Mouse (Mus musculus): ENCODE results near the gene Alox12e. TPM values are rescaled to one million over a fixed set of nuclear protein-coding genes. Genes with fewer than 3 reads are reported as not detected.
A peak's percentile ranks its signal among the peaks of the same experiment; 100 is the strongest.
"Not testable (repeated sequence)": the region's sequence is repeated elsewhere in the genome, so short reads cannot be mapped to it uniquely, and the experiment has no call there.

The Alox12e gene
- not detected in 2 replicates for polyA plus RNA-seq (2014; fragmentation: Nextera tagmentation; extraction: Ambion mirVana)

- Histone ChIP-seq H3K9ac (ENCODE audit: low read length) (no peak within 1 kb of the TSS), H3K4me3 (ENCODE audit: control insufficient read depth in 1 of 2, insufficient read depth in 1 of 2, low read depth in 1 of 2, low read length in 2 of 2) (peak within 1 kb of the TSS; percentile 8 to 12; a peak in 2 of 4 replicates), H3K9me3 (ENCODE audit: control insufficient read depth, low read length) (no peaks in the 10 kb centered on the region), H3K4me2 (ENCODE audit: low read length) (peak within 1 kb of the TSS; percentile 13), H3K36me3 (ENCODE audit: control insufficient read depth, insufficient read depth, low read length) (no peaks in the 10 kb centered on the region), H3K27ac (replicated peaks in 1 of 2; ENCODE audit: control insufficient read depth in 1 of 2, insufficient read depth in 1 of 2, low read depth in 2 of 2, low read length in 2 of 2) (no peak within 1 kb of the TSS), H3K4me1 (ENCODE audit: control insufficient read depth in 2 of 2, insufficient read depth in 2 of 2, low read length in 2 of 2) (no peaks in the 10 kb centered on the region; a peak in 1 of 4 replicates), H3K27me3 (ENCODE audit: control insufficient read depth, insufficient read depth, low read length) (peaks cover 54% of the 10 kb centered on the region)
- no peak for ATAC-seq (ENCODE audit: insufficient number of reproducible peaks, insufficient read depth, low FRiP score, low read depth)
- WGBS: 21% methylated on average over 7 of the region's 7 CpGs
Measured at GRCm38 (mm10) chr11:70322528-70322927, at the start of gene Alox12e. Alox12e (minus strand) TSS chr11:70322628.

- WGBS: 65% methylated on average over 2 of the region's 2 CpGs
Measured at GRCm38 (mm10) chr11:70368626-70369025, 46.2 kb upstream of the Alox12e start.

GRCm38 (mm10) chr11:70367701-70368100, 45.3 kb upstream of the Alox12e start:
- not testable (repeated sequence) for H3K4me3 ChIP-seq (ENCODE audit: control insufficient read depth in 1 of 2, insufficient read depth in 1 of 2, low read depth in 1 of 2, low read length in 2 of 2); H3K27ac ChIP-seq (replicated peaks in 1 of 2; ENCODE audit: control insufficient read depth in 1 of 2, insufficient read depth in 1 of 2, low read depth in 2 of 2, low read length in 2 of 2); H3K36me3 ChIP-seq (ENCODE audit: control insufficient read depth, insufficient read depth, low read length); ATAC-seq (ENCODE audit: insufficient number of reproducible peaks, insufficient read depth, low FRiP score, low read depth); H3K9me3 ChIP-seq (ENCODE audit: control insufficient read depth, low read length); H3K4me2 ChIP-seq (ENCODE audit: low read length); H3K9ac ChIP-seq (ENCODE audit: low read length); H3K27me3 ChIP-seq (ENCODE audit: control insufficient read depth, insufficient read depth, low read length); H3K4me1 ChIP-seq (ENCODE audit: control insufficient read depth in 2 of 2, insufficient read depth in 2 of 2, low read length in 2 of 2)
- WGBS: 80% methylated on average over 6 of the region's 6 CpGs

More at GRCm38 (mm10) chr11:70368626-70369025, 46.2 kb upstream of the Alox12e start:
- not testable (repeated sequence) for ATAC-seq (ENCODE audit: insufficient number of reproducible peaks, insufficient read depth, low FRiP score, low read depth); H3K27ac ChIP-seq (replicated peaks in 1 of 2; ENCODE audit: control insufficient read depth in 1 of 2, insufficient read depth in 1 of 2, low read depth in 2 of 2, low read length in 2 of 2); H3K9ac ChIP-seq (ENCODE audit: low read length); H3K4me3 ChIP-seq (ENCODE audit: control insufficient read depth in 1 of 2, insufficient read depth in 1 of 2, low read depth in 1 of 2, low read length in 2 of 2); H3K4me1 ChIP-seq (ENCODE audit: control insufficient read depth in 2 of 2, insufficient read depth in 2 of 2, low read length in 2 of 2); H3K36me3 ChIP-seq (ENCODE audit: control insufficient read depth, insufficient read depth, low read length); H3K9me3 ChIP-seq (ENCODE audit: control insufficient read depth, low read length); H3K4me2 ChIP-seq (ENCODE audit: low read length); H3K27me3 ChIP-seq (ENCODE audit: control insufficient read depth, insufficient read depth, low read length)

DNA sequence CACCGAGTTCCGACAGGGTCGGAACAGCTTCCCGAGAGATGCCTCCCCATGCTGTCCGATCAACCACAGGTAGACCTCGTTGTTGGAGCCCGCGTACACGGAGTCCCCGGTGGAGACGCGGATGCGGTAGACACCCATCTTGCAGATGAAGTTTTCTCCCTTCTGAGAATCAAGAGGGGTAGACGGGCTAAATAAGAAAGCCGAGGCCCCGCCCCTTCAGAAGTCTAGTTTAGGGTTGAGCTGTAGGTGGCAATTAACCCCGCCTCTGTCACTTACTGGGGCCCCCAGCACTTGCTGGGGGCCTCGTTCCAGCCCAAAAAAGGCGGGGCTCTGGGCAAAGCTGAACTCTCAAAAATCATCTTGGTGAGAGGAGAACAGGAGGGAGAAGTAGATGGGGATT, 29.4 kb upstream of the Alox12e start, which contains the start of gene Alox15:
Gene Alox15 (minus strand): TSS at position 164 of the 400 bp plus-strand sequence.
- H3K4me3 ChIP-seq (ENCODE audit: control insufficient read depth in 1 of 2, insufficient read depth in 1 of 2, low read depth in 1 of 2, low read length in 2 of 2): peak within 1 kb of the TSS; percentile 30 to 36
- ATAC-seq (ENCODE audit: insufficient number of reproducible peaks, insufficient read depth, low FRiP score, low read depth): no peak
- peaks cover 68% of the 10 kb centered on the region for H3K27me3 ChIP-seq (ENCODE audit: control insufficient read depth, insufficient read depth, low read length)
- WGBS: under 1% methylated on average over 19 of the region's 19 CpGs
- H3K4me2 ChIP-seq (ENCODE audit: low read length): peak within 1 kb of the TSS; percentile 73
- no peak within 1 kb of the TSS for H3K9ac ChIP-seq (ENCODE audit: low read length)
- H3K27ac ChIP-seq (replicated peaks in 1 of 2; ENCODE audit: control insufficient read depth in 1 of 2, insufficient read depth in 1 of 2, low read depth in 2 of 2, low read length in 2 of 2): no peak within 1 kb of the TSS
- H3K36me3 ChIP-seq (ENCODE audit: control insufficient read depth, insufficient read depth, low read length): no peaks in the 10 kb centered on the region
- H3K4me1 ChIP-seq (ENCODE audit: control insufficient read depth in 2 of 2, insufficient read depth in 2 of 2, low read length in 2 of 2): peaks cover 3 to 4% of the 10 kb centered on the region in 2 experiments; a peak in 2 of 4 replicates
- H3K9me3 ChIP-seq (ENCODE audit: control insufficient read depth, low read length): no peaks in the 10 kb centered on the region

- WGBS: 82% methylated on average over 9 of the region's 9 CpGs
- Histone ChIP-seq H3K36me3 (ENCODE audit: control insufficient read depth, insufficient read depth, low read length) (no peaks in the 10 kb centered on the region), H3K9ac (ENCODE audit: low read length) (no peak overlapping the region), H3K4me3 (ENCODE audit: control insufficient read depth in 1 of 2, insufficient read depth in 1 of 2, low read depth in 1 of 2, low read length in 2 of 2) (no peak overlapping the region), H3K4me2 (ENCODE audit: low read length) (no peak overlapping the region), H3K9me3 (ENCODE audit: control insufficient read depth, low read length) (no peaks in the 10 kb centered on the region), H3K27ac (replicated peaks in 1 of 2; ENCODE audit: control insufficient read depth in 1 of 2, insufficient read depth in 1 of 2, low read depth in 2 of 2, low read length in 2 of 2) (no peak overlapping the region), H3K27me3 (ENCODE audit: control insufficient read depth, insufficient read depth, low read length) (peaks cover 67% of the 10 kb centered on the region), H3K4me1 (ENCODE audit: control insufficient read depth in 2 of 2, insufficient read depth in 2 of 2, low read length in 2 of 2) (peaks cover 3 to 4% of the 10 kb centered on the region in 2 experiments; a peak in 2 of 4 replicates)
- ATAC-seq (ENCODE audit: insufficient number of reproducible peaks, insufficient read depth, low FRiP score, low read depth): no peak
Measured at GRCm38 (mm10) chr11:70348630-70349029, 26.2 kb upstream of the Alox12e start.

- Histone ChIP-seq H3K4me1 (ENCODE audit: control insufficient read depth in 2 of 2, insufficient read depth in 2 of 2, low read length in 2 of 2) (peaks cover 3 to 4% of the 10 kb centered on the region in 2 experiments; a peak in 2 of 4 replicates), H3K36me3 (ENCODE audit: control insufficient read depth, insufficient read depth, low read length) (no peaks in the 10 kb centered on the region), H3K27ac (replicated peaks in 1 of 2; ENCODE audit: control insufficient read depth in 1 of 2, insufficient read depth in 1 of 2, low read depth in 2 of 2, low read length in 2 of 2) (no peak overlapping the region), H3K9me3 (ENCODE audit: control insufficient read depth, low read length) (no peaks in the 10 kb centered on the region), H3K27me3 (ENCODE audit: control insufficient read depth, insufficient read depth, low read length) (peaks cover 60% of the 10 kb centered on the region), H3K4me2 (ENCODE audit: low read length) (no peak overlapping the region), H3K4me3 (ENCODE audit: control insufficient read depth in 1 of 2, insufficient read depth in 1 of 2, low read depth in 1 of 2, low read length in 2 of 2) (no peak overlapping the region), H3K9ac (ENCODE audit: low read length) (no peak overlapping the region)
- WGBS: 81% methylated on average over 10 of the region's 10 CpGs
- ATAC-seq (ENCODE audit: insufficient number of reproducible peaks, insufficient read depth, low FRiP score, low read depth): no peak
Measured at GRCm38 (mm10) chr11:70347861-70348260, 25.4 kb upstream of the Alox12e start.

GRCm38 (mm10) chr11:70345546-70345945, 23.1 kb upstream of the Alox12e start:
- Histone ChIP-seq H3K27ac (replicated peaks in 1 of 2; ENCODE audit: control insufficient read depth in 1 of 2, insufficient read depth in 1 of 2, low read depth in 2 of 2, low read length in 2 of 2) (no peak overlapping the region), H3K4me2 (ENCODE audit: low read length) (no peak overlapping the region), H3K36me3 (ENCODE audit: control insufficient read depth, insufficient read depth, low read length) (no peaks in the 10 kb centered on the region), H3K9ac (ENCODE audit: low read length) (no peak overlapping the region), H3K4me3 (ENCODE audit: control insufficient read depth in 1 of 2, insufficient read depth in 1 of 2, low read depth in 1 of 2, low read length in 2 of 2) (no peak overlapping the region), H3K9me3 (ENCODE audit: control insufficient read depth, low read length) (no peaks in the 10 kb centered on the region), H3K4me1 (ENCODE audit: control insufficient read depth in 2 of 2, insufficient read depth in 2 of 2, low read length in 2 of 2) (no peaks in the 10 kb centered on the region), H3K27me3 (ENCODE audit: control insufficient read depth, insufficient read depth, low read length) (peaks cover 39% of the 10 kb centered on the region)
- 85% methylated on average over 8 of the region's 8 CpGs for WGBS
- ATAC-seq (ENCODE audit: insufficient number of reproducible peaks, insufficient read depth, low FRiP score, low read depth): no peak

DNA sequence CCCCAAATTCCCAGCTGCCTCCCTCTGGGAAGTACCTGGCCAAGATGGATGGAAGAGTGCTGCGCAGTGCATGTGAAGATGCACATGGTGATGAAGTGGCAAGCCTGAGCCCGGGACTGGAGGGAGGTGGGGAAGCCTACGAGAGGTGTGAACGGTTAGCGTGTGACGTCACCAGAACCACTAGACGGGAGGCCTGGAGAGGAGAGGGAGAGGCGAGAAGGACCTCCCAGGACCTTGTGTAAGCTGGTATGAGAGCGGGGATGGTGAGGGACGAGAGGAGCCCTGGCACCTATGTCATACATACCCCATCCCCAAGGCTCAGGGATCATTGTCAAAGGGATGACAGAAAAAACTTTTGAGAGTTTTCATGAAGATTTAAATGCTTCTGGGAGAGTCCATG, 22.6 kb upstream of the Alox12e start:
- H3K4me1 ChIP-seq (ENCODE audit: control insufficient read depth in 2 of 2, insufficient read depth in 2 of 2, low read length in 2 of 2): no peaks in the 10 kb centered on the region
- H3K9ac ChIP-seq (ENCODE audit: low read length): no peak overlapping the region
- peaks cover 34% of the 10 kb centered on the region for H3K27me3 ChIP-seq (ENCODE audit: control insufficient read depth, insufficient read depth, low read length)
- no peak for ATAC-seq (ENCODE audit: insufficient number of reproducible peaks, insufficient read depth, low FRiP score, low read depth)
- 58% methylated on average over 10 of the region's 10 CpGs for WGBS
- H3K36me3 ChIP-seq (ENCODE audit: control insufficient read depth, insufficient read depth, low read length): no peaks in the 10 kb centered on the region
- no peak overlapping the region for H3K4me2 ChIP-seq (ENCODE audit: low read length)
- H3K9me3 ChIP-seq (ENCODE audit: control insufficient read depth, low read length): no peaks in the 10 kb centered on the region
- no peak overlapping the region for H3K4me3 ChIP-seq (ENCODE audit: control insufficient read depth in 1 of 2, insufficient read depth in 1 of 2, low read depth in 1 of 2, low read length in 2 of 2)
- no peak overlapping the region for H3K27ac ChIP-seq (replicated peaks in 1 of 2; ENCODE audit: control insufficient read depth in 1 of 2, insufficient read depth in 1 of 2, low read depth in 2 of 2, low read length in 2 of 2)
